Mouse (Mus musculus) gastrocnemius, adult 2 months (tissue): ENCODE results near the gene Gm9833. TPM values are rescaled to one million over a fixed set of nuclear protein-coding genes. Genes with fewer than 3 reads are reported as not detected.

ENCODE experiments used
- DNase-seq: peaks from one replicate; pipeline ENCODE4 v3.0.0; 2022
- H3K27ac ChIP-seq: fragments of 200-600 bp; 2 replicates; pipeline ENCODE4 v1.8.1; 2022; ENCODE audit warnings: mild to moderate bottlenecking
- H3K4me3 ChIP-seq: fragments of 200-600 bp; 2 replicates; pipeline ENCODE4 v1.8.1; 2022; ENCODE audit warnings: mild to moderate bottlenecking, moderate library complexity
- CTCF ChIP-seq: fragments of 200-600 bp; IDR thresholded peaks from 2 replicates; pipeline ENCODE4 v1.8.1; 2022; ENCODE audit warnings: antibody characterized with exemption, mild to moderate bottlenecking, moderate library complexity
- intact Hi-C: fragments of 180-260 bp; cut with DNase I; formaldehyde crosslinking; loops from one replicate; pipeline ENCODE4 v1.15.1; 2025
- total RNA-seq, 2 experiments: library from RNA; stranded (reverse); gene quantifications; 2 replicates each; pipeline ENCODE4 v1.2.3; 2021

Gm9833 gene
- total RNA-seq, 2 experiments from 2014 or later, result 0.18 to 0.36 TPM

GRCm38 (mm10) chr3:10092914-10093313 is 5.0 kb downstream of the Gm9833 start:
- intact Hi-C loops, result no loop called here
- H3K27ac ChIP-seq, result 0 out of 2 replicates have a peak overlapping the region, but pooled peaks have one; percentile 20

GRCm38 (mm10) chr3:10095076-10095622 is 7.2 kb downstream of the Gm9833 start:
- TF ChIP-seq CTCF, result no peak
- Histone ChIP-seq H3K4me3 (no peak overlapping the region), H3K27ac (peak overlapping the region; percentile 56)
- no peak for DNase-seq
- intact Hi-C loops, result loop anchor here (5.0 kb wide), 1 partner anchor 37 kb away; no protein-coding TSS in a partner anchor

More at GRCm38 (mm10) chr3:10092914-10093313, 5.0 kb downstream of the Gm9833 start:
- DNase-seq, result no peak
- H3K4me3 ChIP-seq, result no peak overlapping the region
- no peak for TF ChIP-seq CTCF

GRCm38 (mm10) chr3:10099756-10100155 is 11.8 kb downstream of the Gm9833 start:
- no peak for DNase-seq
- TF ChIP-seq CTCF, result no peak
- no peak overlapping the region for H3K4me3 ChIP-seq
- H3K27ac ChIP-seq, result no peak overlapping the region
- intact Hi-C loops, result loop anchor here (5.0 kb wide), 1 partner anchor 33 kb away; no protein-coding TSS in a partner anchor

- no peak for DNase-seq
- intact Hi-C loops, result no loop called here
- Histone ChIP-seq H3K27ac (no peak overlapping the region), H3K4me3 (no peak overlapping the region)
- TF ChIP-seq CTCF, result no peak
Observed at GRCm38 (mm10) chr3:10111570-10111969, 23.7 kb downstream of the Gm9833 start.

- no peak overlapping the region for H3K4me3 ChIP-seq
- DNase-seq, result no peak
- no peak for TF ChIP-seq CTCF
- intact Hi-C loops, result no loop called here
- H3K27ac ChIP-seq, result no peak overlapping the region
Observed at GRCm38 (mm10) chr3:10112196-10112595, 24.3 kb downstream of the Gm9833 start.

GRCm38 (mm10) chr3:10112660-10113059 is 24.8 kb downstream of the Gm9833 start:
- H3K4me3 ChIP-seq, result no peak overlapping the region
- intact Hi-C loops, result no loop called here
- TF ChIP-seq CTCF, result no peak
- no peak overlapping the region for H3K27ac ChIP-seq
- no peak for DNase-seq

GRCm38 (mm10) chr3:10116531-10116930 is 28.6 kb downstream of the Gm9833 start:
- DNase-seq, result no peak
- intact Hi-C loops, result no loop called here
- Histone ChIP-seq H3K27ac (no peak overlapping the region), H3K4me3 (no peak overlapping the region)
- no peak for TF ChIP-seq CTCF

GRCm38 (mm10) chr3:10121232-10121631 is 33.3 kb downstream of the Gm9833 start:
- TF ChIP-seq CTCF, result no peak
- Histone ChIP-seq H3K4me3 (no peak overlapping the region), H3K27ac (no peak overlapping the region)
- no peak for DNase-seq
- intact Hi-C loops, result no loop called here

GRCm38 (mm10) chr3:10121956-10122739 is 34.2 kb downstream of the Gm9833 start:
- TF ChIP-seq CTCF, result no peak
- Histone ChIP-seq H3K4me3 (no peak overlapping the region), H3K27ac (no peak overlapping the region)
- intact Hi-C loops, result no loop called here
- no peak for DNase-seq

- no peak overlapping the region for H3K4me3 ChIP-seq
- no peak for TF ChIP-seq CTCF
- no peak overlapping the region for H3K27ac ChIP-seq
- no peak for DNase-seq
- intact Hi-C loops, result no loop called here
Observed at GRCm38 (mm10) chr3:10123615-10124014, 35.7 kb downstream of the Gm9833 start.

- H3K27ac ChIP-seq, result no peak overlapping the region
- intact Hi-C loops, result no loop called here
- DNase-seq, result no peak
- no peak overlapping the region for H3K4me3 ChIP-seq
- no peak for TF ChIP-seq CTCF
Observed at GRCm38 (mm10) chr3:10124071-10124470, 36.2 kb downstream of the Gm9833 start.

- intact Hi-C loops, result no loop called here
- no peak for TF ChIP-seq CTCF
- Histone ChIP-seq H3K4me3 (no peak overlapping the region), H3K27ac (no peak overlapping the region)
- DNase-seq, result no peak
Observed at GRCm38 (mm10) chr3:10125301-10125700, 37.4 kb downstream of the Gm9833 start.

- intact Hi-C loops, result no loop called here
- TF ChIP-seq CTCF, result no peak
- no peak for DNase-seq
- Histone ChIP-seq H3K27ac (no peak overlapping the region), H3K4me3 (no peak overlapping the region)
Observed at GRCm38 (mm10) chr3:10126036-10126435, 38.1 kb downstream of the Gm9833 start.
